Mouse (Mus musculus): ENCODE results near the gene Vmn1r84.

Gene Vmn1r84

DNA sequence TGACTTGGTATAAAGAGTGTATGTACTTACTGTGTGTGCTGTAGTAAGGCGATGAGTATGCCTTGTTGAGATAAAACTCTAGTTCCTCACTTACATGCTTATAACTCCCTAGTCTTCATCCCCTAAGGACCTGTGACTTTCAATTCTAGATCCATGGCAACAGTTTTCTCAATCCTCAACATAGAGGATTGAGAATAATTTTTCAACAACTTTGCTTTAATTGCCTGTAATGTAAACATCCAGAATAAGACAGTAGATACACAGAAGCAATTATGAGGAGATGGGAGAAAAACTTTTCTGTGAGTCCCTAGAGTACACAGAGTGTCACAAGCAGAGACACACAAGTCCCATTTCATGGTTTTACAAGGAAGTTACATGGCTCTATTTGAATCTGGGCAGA lies at the start of gene Vmn1r84:
Gene Vmn1r84 (minus strand): TSS at position 101 of the 400 bp plus-strand sequence.
- no peak for DNase-seq (ENCODE audit: low spot score in 2 of 2)

DNA sequence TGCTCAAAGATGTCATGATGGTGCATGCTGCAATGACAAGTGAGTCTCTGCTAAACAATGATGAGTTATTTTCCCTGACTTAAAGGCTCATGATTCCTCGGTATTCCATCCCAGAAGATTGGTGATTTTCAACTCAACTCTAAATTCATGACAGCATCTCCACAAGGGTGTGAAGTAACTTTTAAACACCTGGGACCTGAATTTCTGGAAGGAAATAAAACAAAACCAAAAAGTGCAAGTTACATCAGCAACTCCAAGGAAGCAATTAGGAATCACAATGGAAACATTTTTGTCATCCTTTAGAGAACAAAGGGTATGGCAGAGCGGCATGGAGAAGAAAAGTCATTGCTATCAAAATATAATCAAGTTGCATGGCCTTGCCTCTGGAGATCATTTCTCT lies 39.7 kb downstream of the Vmn1r84 start, which contains the start of gene Vmn1r83:
Gene Vmn1r83 (minus strand): TSS at position 101 of the 400 bp plus-strand sequence.
- no peak for DNase-seq (ENCODE audit: low spot score in 2 of 2)

All from right cerebral cortex, adult 2 months (tissue).